Mouse (Mus musculus) layer of hippocampus, postnatal 36 days (tissue): ENCODE measurements around the gene Gm6034. TPM values are rescaled to one million over a fixed set of nuclear protein-coding genes. Genes with fewer than 3 reads are reported as not detected.
"Not testable (repeated sequence)": the region's sequence is repeated elsewhere in the genome, so short reads cannot be mapped to it uniquely, and the experiment has no call there.

Experiments
- DNase-seq, 2 experiments: peaks; one replicate each; pipeline ENCODE4 v3.0.0; 2022
- total RNA-seq, 2 experiments: library from RNA; stranded (reverse); gene quantifications; 2 replicates each; pipeline ENCODE4 v1.2.3; 2021

The Gm6034 gene
- total RNA-seq, 2 experiments from 2014 or later = 0.22 TPM; not detected in 1

DNA sequence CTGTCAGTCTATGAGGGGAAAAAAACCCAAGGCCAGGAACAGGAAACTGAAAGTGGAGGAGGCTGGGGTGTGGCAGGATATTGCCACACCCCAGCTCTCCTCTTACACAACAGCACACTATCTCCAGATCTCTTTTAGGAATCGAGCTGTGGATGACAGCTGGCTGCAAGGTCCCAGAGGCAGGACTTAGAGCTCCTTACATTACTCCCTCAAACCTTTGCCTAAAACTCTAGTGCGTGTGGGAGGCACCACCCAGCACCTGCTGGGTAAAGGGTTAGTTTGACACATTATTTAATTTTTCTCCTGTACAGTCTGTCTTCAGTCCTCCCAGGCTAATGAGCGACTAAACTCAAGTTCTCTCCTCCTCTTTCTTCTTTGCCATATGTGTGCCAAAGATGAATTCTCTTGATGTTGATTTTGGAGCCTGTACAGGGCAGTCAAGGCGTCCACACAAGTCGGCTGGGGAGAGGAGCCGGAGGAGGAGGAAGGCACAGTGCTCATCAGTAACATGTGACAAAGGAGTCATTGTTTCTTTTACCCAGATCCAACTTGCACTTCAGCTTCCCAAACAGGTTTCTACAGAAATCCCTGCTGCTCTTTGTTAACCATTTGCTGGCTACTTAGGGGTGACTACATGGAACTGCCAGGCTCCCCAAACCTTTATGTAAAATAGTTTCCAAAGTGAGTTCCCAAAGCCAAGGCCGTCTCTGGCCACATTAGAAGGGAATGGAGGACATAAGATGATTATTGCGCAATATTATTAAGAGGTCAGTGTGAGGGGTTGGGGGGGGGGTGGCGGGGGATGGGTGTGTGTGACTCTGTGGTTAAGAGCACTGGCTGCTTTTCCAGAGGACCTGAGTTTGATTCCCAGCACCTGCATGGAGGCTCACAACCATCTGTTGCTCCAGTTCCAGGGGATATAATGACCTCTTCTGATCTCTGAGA, 18.8 kb upstream of the Gm6034 start:
- DNase-seq = no peak

DNA sequence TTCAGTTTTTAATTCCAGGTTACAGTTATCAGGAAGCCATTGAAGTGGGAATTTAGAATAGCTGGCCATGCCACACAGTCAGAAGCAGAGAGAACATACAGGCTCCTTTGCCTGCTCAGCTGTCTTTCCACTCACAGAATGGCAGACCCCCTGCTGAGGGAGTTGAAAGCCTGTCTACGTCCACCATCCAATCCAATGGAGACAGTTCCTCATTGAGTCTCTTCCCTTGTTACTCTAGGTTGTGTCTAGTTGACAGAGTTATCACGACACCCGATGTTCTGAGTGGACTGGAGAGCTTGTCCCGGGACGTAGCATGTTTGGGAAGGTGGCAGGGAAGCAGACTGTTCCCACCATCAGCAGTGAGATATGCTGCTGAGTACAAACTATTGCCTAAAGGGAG, 17.6 kb upstream of the Gm6034 start:
- no peak for DNase-seq

DNA sequence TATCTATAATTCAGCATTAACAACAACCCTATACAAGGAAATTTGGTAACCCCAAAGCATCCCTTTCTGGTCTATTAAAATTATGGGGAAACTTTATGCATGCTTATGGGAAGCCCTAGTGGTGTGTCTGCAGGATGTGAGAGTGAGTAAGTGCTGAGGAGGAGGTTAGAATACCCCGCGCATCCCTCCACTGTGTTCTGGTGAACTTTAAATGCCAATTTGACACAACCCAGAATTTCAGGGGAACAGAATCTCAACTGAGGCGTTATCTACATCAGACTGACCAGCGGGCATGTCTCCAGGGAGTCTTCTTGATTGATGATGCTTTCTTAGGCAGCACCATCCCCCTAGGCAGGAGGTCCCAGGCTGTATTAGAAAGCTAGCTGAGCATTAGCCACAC, 16.9 kb upstream of the Gm6034 start:
- DNase-seq = no peak

DNA sequence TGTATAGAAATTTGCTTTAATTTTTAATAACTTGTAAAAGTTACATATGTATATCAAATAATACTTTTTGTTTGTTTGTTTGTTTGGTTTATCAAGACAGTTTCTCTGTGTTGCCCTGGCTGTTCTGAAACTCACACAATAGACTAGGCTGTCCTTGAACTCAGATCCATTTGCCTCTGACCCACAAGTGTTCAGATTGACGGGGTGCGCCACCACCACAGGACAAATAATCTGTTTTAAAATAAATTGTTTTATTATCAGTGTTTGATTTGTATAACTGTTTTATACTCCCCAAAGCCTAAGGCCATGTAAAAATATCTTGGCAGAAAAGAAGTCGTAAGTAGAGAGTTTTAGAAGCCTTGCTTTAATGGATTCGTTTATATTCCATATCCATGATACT, 15.1 kb upstream of the Gm6034 start:
- DNase-seq = no peak

DNA sequence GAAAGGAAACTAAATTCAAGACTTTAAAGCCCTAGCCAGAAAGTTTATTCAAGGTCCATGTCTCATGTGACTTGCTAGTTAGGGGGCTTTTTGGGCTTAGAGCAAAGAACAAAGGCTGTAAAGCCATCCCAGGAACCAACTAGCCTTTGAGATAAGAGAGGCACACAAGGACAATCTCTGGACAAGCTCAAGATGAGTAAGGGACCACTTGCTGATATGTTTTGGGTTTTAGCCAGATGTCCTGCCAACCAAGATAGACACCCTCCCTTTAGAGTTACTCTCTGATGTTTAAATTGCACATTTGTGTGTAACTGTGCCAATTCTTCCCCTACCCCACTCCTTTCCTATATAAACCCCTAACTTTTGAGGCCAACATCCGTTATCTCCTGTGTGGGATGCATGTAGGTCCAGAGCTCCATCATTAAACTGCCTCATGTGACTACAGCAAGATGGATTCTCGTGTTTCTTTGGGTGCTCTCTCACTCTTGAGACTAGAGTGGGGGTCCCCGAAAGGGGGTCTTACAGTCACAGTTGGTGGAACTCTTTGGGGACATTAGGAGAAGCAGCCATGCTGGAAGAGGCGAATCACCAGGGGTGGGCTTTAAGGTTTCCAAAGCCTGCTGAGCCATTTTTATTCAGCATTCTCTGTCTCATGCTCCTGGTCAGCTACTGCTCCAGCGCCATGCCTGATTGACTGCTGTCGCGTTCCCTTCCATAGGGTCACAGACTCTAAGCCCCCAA, 13.7 kb upstream of the Gm6034 start:
- no peak for DNase-seq

DNA sequence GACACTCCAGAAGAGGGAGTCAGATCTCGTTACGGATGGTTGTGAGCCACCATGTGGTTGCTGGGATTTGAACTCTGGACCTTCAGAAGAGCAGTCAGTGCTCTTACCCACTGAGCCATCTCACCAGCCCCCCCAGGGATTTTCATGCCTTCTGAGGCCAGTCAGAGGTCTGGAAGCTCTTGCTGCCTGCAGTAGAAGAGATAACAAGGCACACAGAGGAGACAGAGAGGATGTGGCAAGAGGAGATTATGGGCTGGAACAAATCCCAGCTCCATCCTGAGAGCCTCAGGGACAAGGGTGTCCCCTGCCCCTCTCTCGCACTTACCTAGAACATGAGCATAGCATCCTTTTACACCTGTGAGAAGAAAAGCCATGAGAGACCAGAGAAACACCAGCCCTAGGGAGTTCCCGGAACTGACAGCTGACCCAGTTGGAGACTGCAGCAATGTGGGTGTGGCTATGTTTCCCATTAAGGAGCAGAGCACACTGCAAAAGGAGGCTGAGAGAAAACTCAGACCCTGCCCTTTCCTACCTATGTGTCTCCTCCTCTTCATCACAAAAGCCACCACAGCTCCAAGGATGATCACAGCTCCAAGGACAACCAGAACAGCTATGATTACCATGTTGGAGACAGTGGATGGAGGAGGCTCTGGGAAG, 12.6 kb upstream of the Gm6034 start:
- not testable (repeated sequence) for DNase-seq

DNA sequence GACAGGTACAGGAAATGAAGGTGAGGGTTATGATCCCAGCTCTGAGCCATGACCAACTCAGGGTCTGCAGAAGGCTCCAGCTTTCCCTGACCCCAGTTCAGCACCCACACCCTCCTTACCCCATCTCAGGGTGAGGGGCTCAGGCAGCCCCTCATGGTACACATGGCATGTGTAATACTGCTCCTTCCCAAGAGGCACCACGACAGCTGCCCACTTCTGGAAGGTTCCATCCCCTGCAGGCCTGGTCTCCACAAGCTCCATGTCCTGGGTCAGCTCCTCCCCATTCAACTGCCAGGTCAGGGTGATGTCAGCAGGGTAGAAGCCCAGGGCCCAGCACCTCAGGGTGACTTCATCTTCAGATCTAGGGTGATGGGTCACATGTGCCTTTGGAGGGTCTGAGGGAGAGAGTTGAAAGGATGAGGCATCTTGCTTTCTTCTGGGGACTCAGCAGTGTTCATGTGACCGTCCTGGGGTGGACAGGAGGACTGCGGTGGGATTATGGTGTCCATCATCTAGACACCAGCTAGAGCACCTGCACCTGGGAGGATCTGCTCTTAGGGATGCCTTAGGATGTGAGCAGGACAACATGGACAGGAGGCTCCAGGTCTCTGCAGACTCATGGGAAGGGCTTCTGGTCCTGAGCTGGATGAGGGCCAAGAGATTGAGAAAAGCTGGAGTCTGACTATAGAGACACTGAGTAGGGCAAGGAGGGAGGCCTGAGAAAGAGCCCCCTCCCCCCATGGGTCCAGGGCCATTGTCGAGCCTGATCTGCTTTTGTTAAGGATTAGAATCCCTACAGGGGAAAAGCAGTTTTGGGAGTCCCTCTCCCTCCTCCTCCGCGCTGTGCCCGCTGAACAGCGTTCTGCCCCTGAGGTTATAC, 11.8 kb upstream of the Gm6034 start:
- DNase-seq = not testable (repeated sequence)

DNA sequence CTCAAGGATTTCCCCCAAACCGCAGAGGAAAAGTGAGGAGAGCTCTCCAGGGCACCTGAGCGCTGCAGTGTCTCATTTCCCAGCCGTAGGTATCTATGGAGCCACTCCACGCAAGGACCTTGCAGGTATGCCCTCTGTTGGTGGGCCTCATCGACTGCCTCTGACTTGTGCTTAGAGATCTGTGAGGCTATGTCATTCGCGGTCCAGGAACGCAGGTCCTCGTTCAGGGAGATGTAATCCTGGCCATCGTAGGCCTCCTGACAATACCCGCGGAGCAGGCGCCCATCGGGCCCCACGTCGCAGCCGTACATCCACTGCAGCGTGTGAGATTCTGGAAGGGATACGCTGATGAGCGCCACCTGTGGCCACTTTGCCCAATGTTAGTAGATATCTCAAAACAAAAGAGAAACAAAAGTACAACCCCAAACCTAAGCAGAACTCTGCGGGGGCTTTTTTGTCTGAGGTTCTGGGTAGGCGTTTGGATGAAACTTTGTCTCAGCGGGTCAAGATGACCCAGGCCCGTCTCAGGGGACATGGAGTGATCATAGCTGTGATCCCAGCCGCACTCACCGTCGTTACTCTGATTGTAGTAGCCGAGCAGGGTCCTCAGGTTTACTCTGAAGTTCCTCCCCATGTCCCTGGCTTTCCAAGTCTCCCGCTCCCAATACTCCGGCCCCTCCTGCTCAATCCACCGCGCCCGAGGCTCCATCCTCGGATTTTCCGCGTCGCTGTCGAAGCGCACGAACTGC, 11.0 kb upstream of the Gm6034 start:
- peak; percentile 36 to 40 for DNase-seq

DNA sequence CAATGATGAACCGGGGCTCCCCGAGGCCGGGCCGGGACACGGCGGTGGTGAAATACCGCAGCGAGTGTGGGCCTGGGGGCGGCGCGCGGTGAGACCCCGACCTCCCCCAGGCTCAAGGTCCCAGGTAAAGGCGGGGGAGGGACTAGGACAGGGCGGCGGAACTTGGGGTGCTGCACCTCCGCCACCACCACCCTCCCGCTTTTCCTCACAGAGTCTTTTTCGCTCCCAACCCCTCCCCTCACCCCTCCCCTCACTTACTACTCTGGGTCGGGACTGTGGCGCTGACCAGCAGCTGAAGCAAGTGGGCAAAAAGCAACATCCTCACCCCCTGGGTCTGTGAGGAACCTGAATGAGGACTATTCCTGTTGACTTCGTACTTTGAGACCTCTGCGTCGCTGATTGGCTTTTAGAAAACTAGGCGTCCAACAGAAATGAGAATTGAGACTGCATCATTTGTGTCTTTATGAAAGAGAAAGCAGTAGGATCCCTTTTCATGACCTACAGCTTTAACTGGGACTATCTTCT, 10.3 kb upstream of the Gm6034 start, which contains the start of gene H2-T23:
Gene H2-T23 (minus strand): TSS at position 505 of the 525 bp plus-strand sequence.
- DNase-seq = not testable (repeated sequence)

DNA sequence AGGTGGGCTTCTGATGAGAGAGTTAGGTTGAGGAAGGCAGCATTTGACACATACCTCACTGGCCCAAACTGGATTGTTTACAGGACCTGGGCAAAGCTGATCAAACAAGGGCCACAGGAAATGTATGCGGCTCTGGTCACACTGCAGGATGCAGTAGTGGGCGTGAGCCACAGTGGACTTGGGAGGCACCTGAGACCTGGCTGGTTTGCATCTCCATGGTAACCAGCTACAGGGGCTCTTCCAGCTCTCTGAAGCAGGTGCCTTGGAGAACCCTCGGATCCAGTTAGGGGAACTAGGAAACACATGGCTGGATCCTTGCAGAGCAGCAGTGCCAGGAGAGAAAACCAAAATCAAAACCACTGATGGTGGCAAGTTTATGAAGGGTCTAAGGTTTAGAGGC, 8.2 kb upstream of the Gm6034 start:
- not testable (repeated sequence) for DNase-seq

DNA sequence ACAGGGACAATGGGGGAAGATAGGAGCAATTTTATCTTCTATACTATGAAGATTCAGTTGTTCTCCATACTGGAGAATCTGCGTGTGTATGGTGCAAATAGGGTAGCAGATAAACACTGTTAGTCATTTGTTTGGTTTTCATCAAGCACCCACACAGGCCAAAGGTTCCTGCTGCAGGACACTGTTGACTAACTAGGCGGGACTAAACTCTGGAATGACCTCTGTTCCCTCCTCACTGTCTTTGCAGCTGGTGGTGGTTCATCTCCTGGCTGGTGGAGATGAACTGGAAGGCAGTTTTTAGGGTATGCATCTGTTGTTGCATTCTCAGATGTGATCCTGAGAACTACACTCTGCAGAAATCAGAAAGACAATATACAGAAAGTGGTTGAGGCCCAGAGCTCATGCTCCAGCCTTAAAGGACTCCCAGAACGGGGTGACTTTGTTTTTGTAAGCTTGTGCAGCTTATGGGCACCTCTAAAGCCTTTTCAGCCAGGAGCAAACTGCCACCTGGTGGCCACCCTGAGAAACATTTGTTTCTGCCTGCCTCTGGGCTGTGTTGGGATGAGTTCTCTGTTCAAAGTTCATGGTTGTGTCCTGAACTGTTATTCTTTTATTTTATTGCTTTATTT, 7.6 kb upstream of the Gm6034 start:
- DNase-seq = peak in 1 of 2 experiments; percentile 51

DNA sequence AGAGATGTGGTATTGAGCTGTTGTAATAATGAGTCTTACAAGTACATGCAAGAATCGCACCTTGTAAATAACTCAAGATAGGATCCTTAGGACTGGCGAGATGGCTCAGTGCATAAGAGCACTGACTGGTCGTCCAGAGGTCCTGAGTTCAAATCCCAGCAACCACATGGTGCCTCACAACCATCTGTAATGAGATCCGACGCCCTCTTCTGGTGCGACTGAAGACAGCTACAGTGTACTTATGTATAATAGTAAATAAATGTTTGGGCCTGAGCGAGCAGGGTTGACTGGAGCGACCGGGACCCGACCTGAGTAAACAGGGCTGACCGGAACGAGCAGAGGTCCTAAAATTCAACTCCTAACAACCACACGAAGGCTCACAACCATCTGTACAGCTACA, 6.6 kb upstream of the Gm6034 start:
- not testable (repeated sequence) for DNase-seq

DNA sequence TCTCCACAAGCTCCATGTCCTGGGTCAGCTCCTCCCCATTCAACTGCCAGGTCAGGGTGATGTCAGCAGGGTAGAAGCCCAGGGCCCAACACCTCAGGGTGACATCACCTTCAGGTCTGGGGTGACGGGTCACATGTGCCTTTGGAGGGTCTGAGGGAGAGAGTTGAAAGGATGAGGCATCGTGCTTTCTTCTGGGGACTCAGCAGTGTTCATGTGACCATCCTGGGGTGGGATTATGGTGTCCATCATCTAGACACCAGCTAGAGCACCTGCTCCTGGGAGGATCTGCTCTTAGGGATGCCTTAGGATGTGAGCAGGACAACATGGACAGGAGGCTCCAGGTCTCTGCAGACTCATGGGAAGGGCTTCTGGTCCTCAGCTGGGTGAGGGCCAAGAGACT, 2.2 kb upstream of the Gm6034 start:
- not testable (repeated sequence) for DNase-seq

DNA sequence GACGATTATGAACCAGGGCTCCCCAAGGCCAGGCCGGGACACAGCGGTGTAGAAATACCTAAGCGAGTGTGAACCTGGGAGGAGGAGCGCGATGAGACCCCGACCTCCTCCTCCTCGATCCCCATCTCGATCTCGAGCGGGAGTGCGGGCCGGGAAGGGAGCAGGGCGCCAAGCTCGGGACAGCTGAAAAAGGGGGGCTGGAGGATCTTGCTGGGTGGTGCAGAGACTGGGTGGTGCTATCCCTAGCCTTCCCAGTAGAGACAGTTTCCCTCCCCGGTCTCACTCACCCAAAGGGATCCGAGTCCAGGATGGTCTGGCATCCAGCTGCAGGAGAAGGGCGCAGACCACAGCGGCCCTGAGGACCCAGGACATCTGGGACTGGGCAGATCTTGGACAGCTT, 706 bp upstream of the Gm6034 start:
- DNase-seq = peak; percentile 12 to 16

DNA sequence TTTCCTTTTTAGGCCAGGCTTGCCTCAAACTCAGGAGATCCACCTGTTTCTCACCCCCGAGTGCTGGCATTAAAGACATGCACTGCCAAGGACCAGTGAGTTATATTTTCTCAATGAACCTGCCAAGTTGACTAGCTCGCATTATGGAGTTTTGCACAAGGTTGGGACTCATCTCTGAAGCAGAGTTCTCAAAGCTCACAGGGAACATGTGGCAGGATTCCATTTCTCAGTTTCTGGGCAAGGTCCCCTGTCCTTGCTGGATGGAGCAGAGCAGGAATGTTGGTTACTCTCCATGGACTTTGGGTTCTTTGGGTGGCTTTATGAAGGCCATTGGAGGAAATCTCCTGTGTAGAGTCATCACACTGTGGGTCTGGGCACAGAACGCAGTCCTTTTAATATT, 525 bp downstream of the Gm6034 start:
- no peak for DNase-seq

DNA sequence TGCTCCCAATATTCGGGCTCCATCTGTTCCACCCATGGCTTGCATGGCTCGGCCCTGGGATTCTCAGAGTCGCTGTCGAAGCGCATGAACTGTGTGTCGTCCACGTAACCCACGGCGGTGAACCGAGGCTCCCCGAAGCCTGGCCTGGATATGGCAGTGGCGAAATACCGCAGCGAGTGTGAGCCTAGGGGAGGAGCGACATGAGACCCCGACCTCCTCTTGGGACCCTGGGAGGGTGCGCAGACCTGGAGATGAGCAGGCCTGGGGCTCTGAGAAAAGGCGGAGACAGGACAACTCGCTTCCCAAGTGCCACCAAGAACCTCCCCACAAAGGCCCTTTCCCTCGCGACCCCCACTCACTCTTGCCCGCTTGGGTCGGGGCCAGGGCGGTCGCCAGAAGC, 15.2 kb downstream of the Gm6034 start:
- not testable (repeated sequence) for DNase-seq

DNA sequence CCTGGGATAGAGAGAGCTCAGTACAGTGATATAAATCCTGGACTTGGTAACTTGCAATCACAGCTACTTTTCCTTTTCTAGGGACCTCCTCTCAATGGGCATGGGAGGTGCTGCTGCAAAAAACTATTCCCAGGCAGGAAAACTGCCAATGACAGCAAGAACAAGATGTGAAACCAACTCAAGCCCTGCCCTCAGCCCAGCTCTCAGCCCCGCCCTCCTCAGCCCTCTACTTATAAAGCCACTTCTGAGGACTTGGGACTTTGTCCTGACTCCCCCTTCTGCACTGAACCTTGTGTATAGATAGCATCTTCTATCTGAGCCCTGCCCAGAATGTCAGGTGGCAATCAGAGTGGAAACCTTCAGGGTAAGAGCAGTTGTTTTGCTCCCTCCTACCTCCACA, 15.6 kb downstream of the Gm6034 start, which contains the start of gene Gm11127:
Gene Gm11127 (minus strand): TSS at position 10 of the 400 bp plus-strand sequence.
- DNase-seq = not testable (repeated sequence)

DNA sequence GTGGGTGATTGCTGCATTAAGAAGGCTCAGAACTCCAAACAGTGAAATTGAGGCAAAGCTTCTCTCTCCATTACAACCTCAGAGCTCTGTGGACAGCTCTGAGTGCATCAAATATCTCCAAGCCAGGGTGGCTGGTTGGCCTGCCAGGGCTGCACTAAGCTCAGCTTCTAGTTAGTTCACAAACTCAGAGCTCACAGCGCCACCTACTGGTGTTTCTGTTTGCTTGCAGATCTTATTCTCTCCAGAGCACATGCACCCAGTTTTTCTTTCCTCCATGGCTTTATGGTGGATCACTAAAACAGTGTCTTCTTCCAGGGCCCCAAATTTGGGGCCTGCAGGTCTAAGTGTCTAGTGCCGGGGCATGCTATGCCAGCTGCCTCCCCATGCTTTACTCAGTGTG, 18.1 kb downstream of the Gm6034 start:
- peak; percentile 80 to 83 for DNase-seq

DNA sequence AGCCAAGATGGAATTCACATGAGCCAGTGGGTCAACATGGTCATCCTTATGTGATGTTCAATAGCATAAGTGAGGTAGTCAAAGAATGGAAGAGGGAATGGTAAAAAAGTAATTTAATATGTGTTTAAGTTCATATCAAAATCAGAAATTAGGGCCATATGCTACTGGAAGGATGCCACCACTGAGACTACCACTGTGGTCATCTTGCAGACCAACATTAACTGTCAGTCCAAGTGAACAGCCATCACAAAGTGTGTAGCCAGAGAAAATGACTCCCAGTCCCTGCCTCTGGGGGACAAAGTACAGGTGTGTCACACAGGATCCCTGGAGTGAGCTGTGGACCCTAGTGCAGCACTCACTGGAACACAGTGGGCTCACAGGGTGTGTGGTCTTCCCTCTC, 39.1 kb downstream of the Gm6034 start:
- DNase-seq = not testable (repeated sequence)
